Mouse (Mus musculus) heart, postnatal 0 days (tissue): Measurements from ENCODE around the gene Acox2.

ENCODE experiments used
- CTCF ChIP-seq: IDR thresholded peaks from 2 replicates; pipeline ENCODE4 v1.5.1; 2016; ENCODE audit warnings: antibody characterized with exemption, control low read depth, low read depth
- EP300 ChIP-seq: IDR thresholded peaks from 2 replicates; pipeline ENCODE4 v1.6.1; 2016; ENCODE audit warnings: antibody characterized with exemption, low read depth

GRCm38 (mm10) chr14:8305014-8305413 lies 45.9 kb upstream of the Acox2 start:
- TF ChIP-seq CTCF (no peak), EP300 (no peak)
